Mouse (Mus musculus) olfactory bulb, adult 2 months (tissue): ENCODE results near the gene Mgat5.

Experiments used
- CTCF ChIP-seq: fragments of 200-500 bp; IDR thresholded peaks from 2 replicates; pipeline ENCODE4 v1.5.1; 2012; ENCODE audit warnings: low read depth, mild to moderate bottlenecking, low read length, moderate library complexity; ENCODE audit not compliant: insufficient read depth
- POLR2A ChIP-seq: fragments of 200-500 bp; IDR thresholded peaks from 2 replicates; pipeline ENCODE4 v1.6.1; 2012; ENCODE audit warnings: mild to moderate bottlenecking, low read depth, low read length, moderate library complexity; ENCODE audit not compliant: insufficient read depth

GRCm38 (mm10) chr1:127212812-127213211 lies 8.0 kb downstream of the Mgat5 start:
- no peak for TF ChIP-seq POLR2A
- no peak for TF ChIP-seq CTCF
